Mouse (Mus musculus) heart, embryonic 14.5 days (tissue): ENCODE results near the gene Cep112. TPM values are rescaled to one million over a fixed set of nuclear protein-coding genes. Genes with fewer than 3 reads are reported as not detected.
A peak's percentile ranks its signal among the peaks of the same experiment; 100 is the strongest.

Source experiments
- ATAC-seq: fragments of 200-750 bp; cut with Nextera tagmentation; 2 replicates; pipeline ENCODE4 v1.8.0; 2017; ENCODE audit warnings: low read depth, moderate TSS enrichment; ENCODE audit not compliant: insufficient number of reproducible peaks, insufficient read depth, low FRiP score
- H3K27ac ChIP-seq, 2 experiments: fragments of 200-500 bp in 1 of 2; fragments of 300-500 bp in 1 of 2; sonication (generic) in 1 of 2; replicated peaks in 1 of 2; 2 replicates each; pipeline ENCODE4 v1.5.1; 2012 to 2014; ENCODE audit warnings: low read depth in 2 of 2, low read length in 2 of 2, control low read depth in 1 of 2, mild to moderate bottlenecking in 1 of 2, mixed read lengths in 1 of 2; ENCODE audit not compliant: control insufficient read depth in 1 of 2, insufficient read depth in 1 of 2
- H3K27me3 ChIP-seq: fragments of 300-500 bp; sonication (generic); 2 replicates; pipeline ENCODE4 v1.6.1; 2014; ENCODE audit warnings: mild to moderate bottlenecking, low read length, control low read depth; ENCODE audit not compliant: control insufficient read depth, insufficient read depth
- H3K36me3 ChIP-seq: fragments of 300-500 bp; sonication (generic); 2 replicates; pipeline ENCODE4 v1.6.1; 2014; ENCODE audit warnings: mild to moderate bottlenecking, control low read depth, low read length, mixed read lengths; ENCODE audit not compliant: control insufficient read depth, insufficient read depth
- H3K4me1 ChIP-seq, 2 experiments: fragments of 200-500 bp in 1 of 2; fragments of 300-500 bp in 1 of 2; sonication (generic) in 1 of 2; 2 replicates each; pipeline ENCODE4 v1.6.1; 2012 to 2014; ENCODE audit warnings: low read length in 2 of 2, control low read depth in 1 of 2, mixed read lengths in 1 of 2; ENCODE audit not compliant: control insufficient read depth in 2 of 2, insufficient read depth in 2 of 2
- H3K4me2 ChIP-seq: fragments of 300-500 bp; sonication (generic); 2 replicates; pipeline ENCODE4 v1.6.1; 2014; ENCODE audit warnings: mild to moderate bottlenecking, low read length
- H3K4me3 ChIP-seq, 2 experiments: fragments of 200-500 bp in 1 of 2; fragments of 300-500 bp in 1 of 2; sonication (generic) in 1 of 2; 2 replicates each; pipeline ENCODE4 v1.5.1; 2012 to 2014; ENCODE audit warnings: low read length in 2 of 2, mild to moderate bottlenecking in 2 of 2, control low read depth in 1 of 2, low read depth in 1 of 2, moderate library complexity in 1 of 2; ENCODE audit not compliant: control insufficient read depth in 1 of 2, insufficient read depth in 1 of 2
- H3K9ac ChIP-seq: fragments of 300-500 bp; sonication (generic); 2 replicates; pipeline ENCODE4 v1.6.1; 2014; ENCODE audit warnings: mild to moderate bottlenecking, low read length
- H3K9me3 ChIP-seq: fragments of 300-500 bp; sonication (generic); 2 replicates; pipeline ENCODE4 v1.6.1; 2016; ENCODE audit warnings: low read length, control low read depth; ENCODE audit not compliant: control insufficient read depth
- WGBS: fragments of 180-500 bp; shearing (Covaris S2); extraction: QIAGEN DNeasy Blood & Tissue Kit; methylation state at CpG from one replicate; pipeline ENCODE4 v1.1.7; 2014; 5-methylcytosine and 5-hydroxymethylcytosine counted together
- polyA plus RNA-seq: library from polyadenylated mRNA; unstranded; fragments of >200 nt; fragmentation: Nextera tagmentation; extraction: Ambion mirVana; gene quantifications from 2 replicates; pipeline ENCODE4 v1.2.1, GENCODE M21; 2014

Gene Cep112
- polyA plus RNA-seq, 1 experiment from 2014 or later = 9.2 TPM

GRCm38 (mm10) chr11:108891871-108892380, 466.9 kb downstream of the Cep112 start:
- no peaks in the 10 kb centered on the region for H3K36me3 ChIP-seq
- no peak for ATAC-seq
- H3K9me3 ChIP-seq = no peaks in the 10 kb centered on the region
- H3K4me3 ChIP-seq = peak overlapping the region; percentile 39 to 41
- H3K27me3 ChIP-seq = peaks cover 14% of the 10 kb centered on the region
- H3K4me1 ChIP-seq = peaks cover 3 to 18% of the 10 kb centered on the region in 2 experiments; a peak in 2 of 4 replicates
- peak overlapping the region; percentile 68 for H3K9ac ChIP-seq
- WGBS = 6% methylated on average over 21 of the region's 21 CpGs
- peak overlapping the region; percentile 82 for H3K4me2 ChIP-seq
- peak overlapping the region in 1 of 2 experiments; percentile 51; a peak in 2 of 4 replicates for H3K27ac ChIP-seq

GRCm38 (mm10) chr11:108892406-108892805, 467.4 kb downstream of the Cep112 start:
- peaks cover 3 to 18% of the 10 kb centered on the region in 2 experiments; a peak in 2 of 4 replicates for H3K4me1 ChIP-seq
- H3K9ac ChIP-seq = no peak overlapping the region
- WGBS = 30% methylated on average over 7 of the region's 7 CpGs
- no peak overlapping the region for H3K4me3 ChIP-seq
- H3K27ac ChIP-seq = no peak overlapping the region
- peaks cover 14% of the 10 kb centered on the region for H3K27me3 ChIP-seq
- no peaks in the 10 kb centered on the region for H3K9me3 ChIP-seq
- no peak overlapping the region for H3K4me2 ChIP-seq
- H3K36me3 ChIP-seq = no peaks in the 10 kb centered on the region
- no peak for ATAC-seq

DNA sequence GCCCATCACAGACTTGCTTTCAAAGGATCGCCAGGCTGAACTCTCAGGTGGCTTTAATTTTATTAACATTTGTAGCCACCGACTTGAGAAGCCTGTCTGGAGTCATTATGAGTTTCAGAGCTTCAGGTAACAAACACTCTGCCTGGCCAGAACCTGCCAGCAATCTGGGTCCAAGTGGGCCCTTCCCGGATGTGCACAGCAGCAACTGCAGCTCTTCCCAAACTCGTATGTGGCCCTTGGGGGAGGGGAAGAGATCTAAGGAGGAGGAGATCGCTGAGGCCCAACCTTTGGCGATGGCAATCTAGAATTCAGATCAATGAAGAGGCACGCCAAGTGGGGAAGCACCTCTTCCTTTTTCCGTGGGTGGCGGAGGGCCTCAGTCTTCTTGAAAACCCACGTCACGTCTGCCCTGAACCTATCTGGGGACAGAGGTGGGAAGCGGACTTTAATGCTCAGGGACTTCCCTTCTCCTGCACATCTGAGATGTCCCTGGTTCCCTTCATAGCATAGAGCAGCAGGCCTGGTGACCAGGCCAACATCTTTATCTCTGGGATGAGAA, 468.3 kb downstream of the Cep112 start:
- peaks cover 14% of the 10 kb centered on the region for H3K27me3 ChIP-seq
- no peak overlapping the region for H3K27ac ChIP-seq
- H3K4me1 ChIP-seq = peaks cover 3 to 18% of the 10 kb centered on the region in 2 experiments; a peak in 2 of 4 replicates
- H3K9ac ChIP-seq = no peak overlapping the region
- no peaks in the 10 kb centered on the region for H3K36me3 ChIP-seq
- 60% methylated on average over 12 of the region's 12 CpGs for WGBS
- H3K4me3 ChIP-seq = no peak overlapping the region
- no peak for ATAC-seq
- no peaks in the 10 kb centered on the region for H3K9me3 ChIP-seq
- H3K4me2 ChIP-seq = no peak overlapping the region

DNA sequence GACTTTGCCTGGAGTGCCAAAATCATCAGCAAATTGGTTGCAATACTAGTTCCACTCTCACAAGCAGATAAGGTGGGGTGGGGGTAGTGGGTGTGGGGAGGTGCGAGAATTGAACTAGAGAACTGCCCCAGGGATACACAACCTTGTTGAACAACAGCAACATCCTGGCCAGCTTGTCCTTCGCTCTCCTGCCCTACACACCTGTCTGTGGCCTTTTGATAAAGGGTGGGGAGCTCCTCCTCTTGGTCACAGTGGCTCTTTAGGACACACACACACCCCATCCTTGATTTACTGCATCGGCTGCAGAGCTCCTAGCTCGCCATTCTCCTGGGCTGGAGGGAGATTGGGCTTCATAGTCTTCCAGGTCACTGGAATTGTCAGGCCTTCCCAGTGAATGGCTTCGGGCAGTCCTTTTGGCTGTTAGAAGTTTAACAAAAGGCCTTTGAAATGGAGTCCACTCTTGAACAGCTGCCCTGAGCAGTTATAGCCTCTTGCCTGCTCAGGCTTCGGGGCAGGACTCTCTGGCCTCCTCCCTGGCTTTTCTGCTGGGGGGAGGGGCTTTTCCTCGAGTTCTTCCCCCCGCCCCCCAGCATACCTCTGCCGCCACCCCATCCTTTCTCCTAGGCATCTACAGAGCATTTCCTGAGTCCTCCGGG, 469.0 kb downstream of the Cep112 start:
- Histone ChIP-seq H3K4me3 (no peak overlapping the region), H3K9me3 (no peaks in the 10 kb centered on the region), H3K9ac (no peak overlapping the region), H3K36me3 (no peaks in the 10 kb centered on the region), H3K27me3 (peaks cover 14% of the 10 kb centered on the region), H3K4me2 (no peak overlapping the region), H3K4me1 (peaks cover 8 to 23% of the 10 kb centered on the region in 2 experiments; a peak in 3 of 4 replicates), H3K27ac (no peak overlapping the region)
- no peak for ATAC-seq
- 70% methylated on average over 10 of the region's 10 CpGs for WGBS

GRCm38 (mm10) chr11:108897034-108897433, 472.0 kb downstream of the Cep112 start:
- H3K9ac ChIP-seq = no peak overlapping the region

GRCm38 (mm10) chr11:108898063-108898462, 473.1 kb downstream of the Cep112 start:
- no peak overlapping the region for H3K4me3 ChIP-seq
- no peak overlapping the region for H3K27ac ChIP-seq
- peaks cover 5 to 7% of the 10 kb centered on the region in 2 experiments for H3K4me1 ChIP-seq
- H3K27me3 ChIP-seq = peaks cover 7% of the 10 kb centered on the region
- no peak for ATAC-seq
- H3K9ac ChIP-seq = no peak overlapping the region
- no peaks in the 10 kb centered on the region for H3K36me3 ChIP-seq
- no peak overlapping the region for H3K4me2 ChIP-seq
- H3K9me3 ChIP-seq = no peaks in the 10 kb centered on the region
- WGBS = 65% methylated on average over 9 of the region's 9 CpGs

More at GRCm38 (mm10) chr11:108897034-108897433, 472.0 kb downstream of the Cep112 start:
- 82% methylated on average over 4 of the region's 4 CpGs for WGBS
- no peak overlapping the region for H3K27ac ChIP-seq
- H3K9me3 ChIP-seq = no peaks in the 10 kb centered on the region
- H3K4me1 ChIP-seq = peaks cover 5 to 7% of the 10 kb centered on the region in 2 experiments; a peak in 3 of 4 replicates
- no peak for ATAC-seq
- H3K36me3 ChIP-seq = no peaks in the 10 kb centered on the region
- H3K4me2 ChIP-seq = no peak overlapping the region
- peaks cover 14% of the 10 kb centered on the region for H3K27me3 ChIP-seq
- H3K4me3 ChIP-seq = no peak overlapping the region

DNA sequence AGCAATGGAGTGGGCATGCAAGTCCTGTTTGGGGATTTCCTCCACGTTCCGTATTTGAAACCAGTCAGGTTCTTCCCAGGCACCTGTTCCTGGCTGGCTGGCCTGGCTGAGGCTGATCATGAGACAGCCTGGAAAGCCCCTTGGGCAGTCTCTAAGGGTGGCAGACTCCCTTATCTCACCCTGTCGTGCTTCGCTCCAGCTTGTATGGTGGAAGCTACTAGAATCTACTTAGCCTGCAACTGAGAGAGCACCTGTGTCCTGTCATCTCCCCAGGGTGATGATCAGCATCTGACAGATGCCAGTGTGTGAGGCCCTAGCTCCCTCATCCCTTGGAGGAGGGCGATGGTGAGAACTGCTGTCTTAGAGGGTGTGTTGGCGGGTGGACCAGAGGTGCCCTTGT, 473.5 kb downstream of the Cep112 start:
- ATAC-seq = peak; percentile 36; the same call in 1 of the 2 replicates
- H3K4me1 ChIP-seq = peaks cover 5 to 7% of the 10 kb centered on the region in 2 experiments
- H3K36me3 ChIP-seq = no peaks in the 10 kb centered on the region
- H3K4me3 ChIP-seq = no peak overlapping the region
- H3K4me2 ChIP-seq = no peak overlapping the region
- no peak overlapping the region for H3K9ac ChIP-seq
- H3K9me3 ChIP-seq = no peaks in the 10 kb centered on the region
- WGBS = 29% methylated on average over 6 of the region's 6 CpGs
- peaks cover 5% of the 10 kb centered on the region; the same call in 1 of the 2 replicates for H3K27me3 ChIP-seq
- H3K27ac ChIP-seq = no peak overlapping the region
